Mouse (Mus musculus) A20 (cell line): ENCODE results near the gene Ngdn.
A peak's percentile ranks its signal among the peaks of the same experiment; 100 is the strongest.
"Not testable (repeated sequence)": the region's sequence is repeated elsewhere in the genome, so short reads cannot be mapped to it uniquely, and the experiment has no call there.

Source experiments
- DNase-seq: peaks from one replicate; pipeline ENCODE4 v3.0.0-alpha.2; 2011; ENCODE audit warnings: low read depth, low spot score

Ngdn gene

GRCm38 (mm10) chr14:55029034-55029698, 13.9 kb downstream of the Ngdn start:
- peak; percentile 51 for DNase-seq

GRCm38 (mm10) chr14:55032695-55033225, 17.5 kb downstream of the Ngdn start:
- no peak for DNase-seq

- DNase-seq, result not testable (repeated sequence)
These were observed 28.4 kb downstream of the Ngdn start for GRCm38 (mm10) chr14:55043694-55044093.

GRCm38 (mm10) chr14:55047971-55048531, 32.8 kb downstream of the Ngdn start:
- no peak for DNase-seq

- DNase-seq, result peak; percentile 55
These were observed 37.2 kb downstream of the Ngdn start for GRCm38 (mm10) chr14:55052496-55052895.

- no peak for DNase-seq
These were observed 37.8 kb downstream of the Ngdn start for GRCm38 (mm10) chr14:55053050-55053449.

- DNase-seq, result no peak
These were observed 38.5 kb downstream of the Ngdn start for GRCm38 (mm10) chr14:55053708-55054190.

GRCm38 (mm10) chr14:55054191-55054749, 39.0 kb downstream of the Ngdn start:
- DNase-seq, result no peak

GRCm38 (mm10) chr14:55055167-55055834, 40.0 kb downstream of the Ngdn start:
- DNase-seq, result no peak

GRCm38 (mm10) chr14:55059009-55059408, 43.8 kb downstream of the Ngdn start:
- DNase-seq, result no peak

GRCm38 (mm10) chr14:55059931-55060330, 44.7 kb downstream of the Ngdn start:
- no peak for DNase-seq

- DNase-seq, result no peak
These were observed 46.6 kb downstream of the Ngdn start for GRCm38 (mm10) chr14:55061845-55062244.

- no peak for DNase-seq
These were observed 47.4 kb downstream of the Ngdn start for GRCm38 (mm10) chr14:55062626-55063025.

- no peak for DNase-seq
These were observed 47.9 kb downstream of the Ngdn start for GRCm38 (mm10) chr14:55063117-55063516.

- DNase-seq, result peak; percentile 55
These were observed 48.5 kb downstream of the Ngdn start for GRCm38 (mm10) chr14:55063581-55064381.

GRCm38 (mm10) chr14:55064481-55065370, 49.5 kb downstream of the Ngdn start:
- peak; percentile 72 for DNase-seq

GRCm38 (mm10) chr14:55065391-55065790, 50.1 kb downstream of the Ngdn start:
- DNase-seq, result no peak

GRCm38 (mm10) chr14:55066042-55066441, 50.8 kb downstream of the Ngdn start:
- no peak for DNase-seq

- DNase-seq, result no peak
These were observed 56.5 kb downstream of the Ngdn start for GRCm38 (mm10) chr14:55071756-55072155.
